Mouse (Mus musculus) hindbrain, embryonic 16.5 days (tissue): ENCODE data around the gene Magi1. TPM values are rescaled to one million over a fixed set of nuclear protein-coding genes. Genes with fewer than 3 reads are reported as not detected.

Experiments used
- ATAC-seq: fragments of 200-750 bp; cut with Nextera tagmentation; 2 replicates; pipeline ENCODE4 v1.8.0; 2017; ENCODE audit warnings: moderate TSS enrichment, moderate library complexity
- H3K27ac ChIP-seq: fragments of 300-500 bp; sonication (generic); 2 replicates; pipeline ENCODE4 v1.5.1; 2014; ENCODE audit warnings: low read depth, mild to moderate bottlenecking, control low read depth, low read length, moderate library complexity
- H3K27me3 ChIP-seq: fragments of 300-500 bp; sonication (generic); replicated peaks from 2 replicates; pipeline ENCODE4 v1.6.1; 2014; ENCODE audit warnings: low read length; ENCODE audit not compliant: control insufficient read depth, insufficient read depth
- H3K36me3 ChIP-seq: fragments of 300-500 bp; sonication (generic); 2 replicates; pipeline ENCODE4 v1.6.1; 2014; ENCODE audit warnings: mild to moderate bottlenecking, low read length, moderate library complexity, mixed read lengths; ENCODE audit not compliant: control insufficient read depth, insufficient read depth
- H3K4me1 ChIP-seq: fragments of 300-500 bp; sonication (generic); 2 replicates; pipeline ENCODE4 v1.6.1; 2014; ENCODE audit warnings: low read depth, low read length; ENCODE audit not compliant: control insufficient read depth, insufficient read depth
- H3K4me2 ChIP-seq: fragments of 300-500 bp; sonication (generic); 2 replicates; pipeline ENCODE4 v1.6.1; 2014; ENCODE audit warnings: mild to moderate bottlenecking, low read length, control low read depth, moderate library complexity
- H3K4me3 ChIP-seq: fragments of 300-500 bp; sonication (generic); 2 replicates; pipeline ENCODE4 v1.5.1; 2014; ENCODE audit warnings: mild to moderate bottlenecking, low read length, control low read depth, moderate library complexity
- H3K9ac ChIP-seq: fragments of 300-500 bp; sonication (generic); 2 replicates; pipeline ENCODE4 v1.6.1; 2014; ENCODE audit warnings: low read depth, mild to moderate bottlenecking, control low read depth, low read length, moderate library complexity
- H3K9me3 ChIP-seq: fragments of 300-500 bp; sonication (generic); 2 replicates; pipeline ENCODE4 v1.6.1; 2014; ENCODE audit warnings: mild to moderate bottlenecking, low read length, moderate library complexity; ENCODE audit not compliant: control insufficient read depth
- WGBS: fragments of 180-500 bp; shearing (Covaris S2); extraction: QIAGEN DNeasy Blood & Tissue Kit; methylation state at CpG from one replicate; pipeline ENCODE4 v1.1.7; 2014; 5-methylcytosine and 5-hydroxymethylcytosine counted together
- polyA plus RNA-seq: library from polyadenylated mRNA; unstranded; fragments of >200 nt; fragmentation: Nextera tagmentation; extraction: Ambion mirVana; gene quantifications from 2 replicates; pipeline ENCODE4 v1.2.1, GENCODE M21; 2015

Magi1 gene
- polyA plus RNA-seq, 1 experiment from 2014 or later: 27.7 TPM

- WGBS: 84% methylated on average over 6 of the region's 6 CpGs
- no peak overlapping the region for H3K4me3 ChIP-seq
- H3K27ac ChIP-seq: no peak overlapping the region
- H3K27me3 ChIP-seq: no peaks in the 10 kb centered on the region
- H3K9me3 ChIP-seq: no peaks in the 10 kb centered on the region
- H3K9ac ChIP-seq: no peak overlapping the region
- ATAC-seq: no peak
- H3K4me1 ChIP-seq: peaks cover 2% of the 10 kb centered on the region; the same call in 1 of the 2 replicates
- H3K36me3 ChIP-seq: no peaks in the 10 kb centered on the region
- no peak overlapping the region for H3K4me2 ChIP-seq
These were observed 455.5 kb downstream of the Magi1 start for GRCm38 (mm10) chr6:93828262-93828661.

- no peak overlapping the region for H3K9ac ChIP-seq
- H3K4me2 ChIP-seq: no peak overlapping the region
- H3K27ac ChIP-seq: no peak overlapping the region
- peaks cover 8% of the 10 kb centered on the region for H3K4me1 ChIP-seq
- H3K36me3 ChIP-seq: no peaks in the 10 kb centered on the region
- H3K4me3 ChIP-seq: no peak overlapping the region
- 68% methylated on average over 4 of the region's 4 CpGs for WGBS
- no peaks in the 10 kb centered on the region for H3K9me3 ChIP-seq
- no peaks in the 10 kb centered on the region for H3K27me3 ChIP-seq
- no peak for ATAC-seq
These were observed 456.8 kb downstream of the Magi1 start for GRCm38 (mm10) chr6:93826875-93827274.

GRCm38 (mm10) chr6:93822221-93822897 is 461.4 kb downstream of the Magi1 start:
- H3K4me3 ChIP-seq: no peak overlapping the region
- peaks cover 23% of the 10 kb centered on the region for H3K4me1 ChIP-seq
- H3K27me3 ChIP-seq: no peaks in the 10 kb centered on the region
- no peaks in the 10 kb centered on the region for H3K9me3 ChIP-seq
- no peaks in the 10 kb centered on the region for H3K36me3 ChIP-seq
- H3K4me2 ChIP-seq: no peak overlapping the region
- H3K9ac ChIP-seq: no peak overlapping the region
- no peak overlapping the region for H3K27ac ChIP-seq
- ATAC-seq: no peak
- 72% methylated on average over 9 of the region's 9 CpGs for WGBS

GRCm38 (mm10) chr6:93821512-93821911 is 462.2 kb downstream of the Magi1 start:
- Histone ChIP-seq H3K4me2 (no peak overlapping the region), H3K36me3 (no peaks in the 10 kb centered on the region), H3K9me3 (no peaks in the 10 kb centered on the region), H3K27ac (no peak overlapping the region), H3K4me3 (no peak overlapping the region), H3K27me3 (no peaks in the 10 kb centered on the region), H3K4me1 (peaks cover 23% of the 10 kb centered on the region), H3K9ac (no peak overlapping the region)
- ATAC-seq: no peak
- 23% methylated on average over 7 of the region's 7 CpGs for WGBS

GRCm38 (mm10) chr6:93819888-93820287 is 463.8 kb downstream of the Magi1 start:
- Histone ChIP-seq H3K4me2 (peak overlapping the region; percentile 32), H3K27ac (peak overlapping the region; percentile 75), H3K4me3 (no peak overlapping the region), H3K9me3 (no peaks in the 10 kb centered on the region), H3K36me3 (no peaks in the 10 kb centered on the region), H3K9ac (no peak overlapping the region; the same call in 1 of the 2 replicates), H3K27me3 (no peaks in the 10 kb centered on the region), H3K4me1 (peaks cover 25% of the 10 kb centered on the region)
- 7% methylated on average over 6 of the region's 6 CpGs for WGBS
- ATAC-seq: peak; percentile 92

GRCm38 (mm10) chr6:93819282-93819681 is 464.4 kb downstream of the Magi1 start:
- 89% methylated on average over 4 of the region's 4 CpGs for WGBS
- Histone ChIP-seq H3K4me1 (peaks cover 25% of the 10 kb centered on the region), H3K4me3 (no peak overlapping the region), H3K9ac (no peak overlapping the region), H3K4me2 (no peak overlapping the region), H3K36me3 (no peaks in the 10 kb centered on the region), H3K27ac (peak overlapping the region; percentile 75; the same call in 1 of the 2 replicates), H3K9me3 (no peaks in the 10 kb centered on the region), H3K27me3 (no peaks in the 10 kb centered on the region)
- no peak for ATAC-seq

GRCm38 (mm10) chr6:93818494-93818893 is 465.2 kb downstream of the Magi1 start:
- Histone ChIP-seq H3K36me3 (no peaks in the 10 kb centered on the region), H3K27me3 (no peaks in the 10 kb centered on the region), H3K4me2 (no peak overlapping the region), H3K9ac (no peak overlapping the region), H3K9me3 (no peaks in the 10 kb centered on the region), H3K27ac (no peak overlapping the region), H3K4me1 (peaks cover 25% of the 10 kb centered on the region), H3K4me3 (no peak overlapping the region)
- WGBS: 59% methylated on average over 4 of the region's 4 CpGs
- no peak for ATAC-seq

GRCm38 (mm10) chr6:93805407-93805936 is 478.2 kb downstream of the Magi1 start:
- no peak overlapping the region for H3K4me3 ChIP-seq
- H3K27me3 ChIP-seq: no peaks in the 10 kb centered on the region
- no peaks in the 10 kb centered on the region for H3K9me3 ChIP-seq
- H3K9ac ChIP-seq: no peak overlapping the region
- no peak for ATAC-seq
- H3K27ac ChIP-seq: no peak overlapping the region
- WGBS: 74% methylated on average over 5 of the region's 5 CpGs
- H3K36me3 ChIP-seq: no peaks in the 10 kb centered on the region
- peaks cover 9% of the 10 kb centered on the region for H3K4me1 ChIP-seq
- H3K4me2 ChIP-seq: no peak overlapping the region

GRCm38 (mm10) chr6:93802390-93802789 is 481.3 kb downstream of the Magi1 start:
- H3K9ac ChIP-seq: no peak overlapping the region
- 38% methylated on average over 4 of the region's 4 CpGs for WGBS
- H3K27ac ChIP-seq: no peak overlapping the region
- ATAC-seq: no peak
- no peak overlapping the region for H3K4me3 ChIP-seq
- no peaks in the 10 kb centered on the region for H3K27me3 ChIP-seq
- H3K36me3 ChIP-seq: no peaks in the 10 kb centered on the region
- peaks cover 8% of the 10 kb centered on the region for H3K4me1 ChIP-seq
- H3K9me3 ChIP-seq: no peaks in the 10 kb centered on the region
- H3K4me2 ChIP-seq: no peak overlapping the region
